Mouse (Mus musculus): ENCODE measurements around the gene 4931409K22Rik. TPM values are rescaled to one million over a fixed set of nuclear protein-coding genes. Genes with fewer than 3 reads are reported as not detected.

The 4931409K22Rik gene
- 0.26 and 0.34 TPM in 2 replicates for polyA plus RNA-seq (2014; fragmentation: Nextera tagmentation; extraction: Ambion mirVana)

GRCm38 (mm10) chr5:24556709-24557108, at the start of gene 4931409K22Rik:
Gene 4931409K22Rik, minus strand, starts transcription at chr5:24556809.
- 71% methylated on average over 2 of the region's 2 CpGs for WGBS
- H3K4me2 ChIP-seq (replicated peaks; ENCODE audit: low read depth, low read length), result no peak within 1 kb of the TSS
- H3K36me3 ChIP-seq (ENCODE audit: control insufficient read depth, insufficient read depth, low read length), result no peaks in the 10 kb centered on the region
- no peak within 1 kb of the TSS for H3K9ac ChIP-seq (ENCODE audit: low read depth, low read length)
- no peak for ATAC-seq (ENCODE audit: low FRiP score, low TSS enrichment)
- no peak within 1 kb of the TSS for H3K27ac ChIP-seq (ENCODE audit: low read depth, low read length)
- H3K4me3 ChIP-seq (ENCODE audit: low read length), result no peak within 1 kb of the TSS
- H3K4me1 ChIP-seq (ENCODE audit: control insufficient read depth, insufficient read depth, low read length), result peaks cover 2% of the 10 kb centered on the region; the same call in 1 of the 2 replicates
- no peaks in the 10 kb centered on the region; the same call in 1 of the 2 replicates for H3K27me3 ChIP-seq (ENCODE audit: control insufficient read depth, insufficient read depth, low read length)
- H3K9me3 ChIP-seq (ENCODE audit: control insufficient read depth, low read length), result no peaks in the 10 kb centered on the region

- peak overlapping the region; percentile 5; the same call in 1 of the 2 replicates for H3K4me3 ChIP-seq (ENCODE audit: low read length)
Measured at GRCm38 (mm10) chr5:24605980-24606665, 49.5 kb upstream of the 4931409K22Rik start.

GRCm38 (mm10) chr5:24605321-24605979, 48.8 kb upstream of the 4931409K22Rik start:
- H3K27me3 ChIP-seq (ENCODE audit: control insufficient read depth, insufficient read depth, low read length), result no peaks in the 10 kb centered on the region
- no peaks in the 10 kb centered on the region for H3K36me3 ChIP-seq (ENCODE audit: control insufficient read depth, insufficient read depth, low read length)
- peak overlapping the region; percentile 62 for H3K4me3 ChIP-seq (ENCODE audit: low read length)
- WGBS, result 10% methylated on average over 6 of the region's 6 CpGs
- peak overlapping the region; percentile 55 for H3K4me2 ChIP-seq (replicated peaks; ENCODE audit: low read depth, low read length)
- H3K9ac ChIP-seq (ENCODE audit: low read depth, low read length), result peak overlapping the region; percentile 91
- H3K9me3 ChIP-seq (ENCODE audit: control insufficient read depth, low read length), result no peaks in the 10 kb centered on the region
- no peak for ATAC-seq (ENCODE audit: low FRiP score, low TSS enrichment)
- peaks cover 37% of the 10 kb centered on the region for H3K4me1 ChIP-seq (ENCODE audit: control insufficient read depth, insufficient read depth, low read length)
- H3K27ac ChIP-seq (ENCODE audit: low read depth, low read length), result peak overlapping the region; percentile 99

More at GRCm38 (mm10) chr5:24605980-24606665, 49.5 kb upstream of the 4931409K22Rik start:
- ATAC-seq (ENCODE audit: low FRiP score, low TSS enrichment), result no peak
- WGBS, result 25% methylated on average over 14 of the region's 14 CpGs
- Histone ChIP-seq H3K9me3 (ENCODE audit: control insufficient read depth, low read length) (no peaks in the 10 kb centered on the region), H3K9ac (ENCODE audit: low read depth, low read length) (peak overlapping the region; percentile 91; the same call in 1 of the 2 replicates), H3K4me1 (ENCODE audit: control insufficient read depth, insufficient read depth, low read length) (peaks cover 33% of the 10 kb centered on the region), H3K27me3 (ENCODE audit: control insufficient read depth, insufficient read depth, low read length) (no peaks in the 10 kb centered on the region), H3K4me2 (replicated peaks; ENCODE audit: low read depth, low read length) (peak overlapping the region; percentile 55), H3K36me3 (ENCODE audit: control insufficient read depth, insufficient read depth, low read length) (no peaks in the 10 kb centered on the region), H3K27ac (ENCODE audit: low read depth, low read length) (peak overlapping the region; percentile 21; the same call in 1 of the 2 replicates)

- peak overlapping the region; percentile 91 for H3K9ac ChIP-seq (ENCODE audit: low read depth, low read length)
- H3K27ac ChIP-seq (ENCODE audit: low read depth, low read length), result peak overlapping the region; percentile 99
- peak overlapping the region; percentile 62 for H3K4me3 ChIP-seq (ENCODE audit: low read length)
- H3K9me3 ChIP-seq (ENCODE audit: control insufficient read depth, low read length), result no peaks in the 10 kb centered on the region
- no peaks in the 10 kb centered on the region for H3K36me3 ChIP-seq (ENCODE audit: control insufficient read depth, insufficient read depth, low read length)
- peak overlapping the region; percentile 55 for H3K4me2 ChIP-seq (replicated peaks; ENCODE audit: low read depth, low read length)
- WGBS, result under 1% methylated on average over 43 of the region's 46 CpGs
- H3K4me1 ChIP-seq (ENCODE audit: control insufficient read depth, insufficient read depth, low read length), result peaks cover 37% of the 10 kb centered on the region
- ATAC-seq (ENCODE audit: low FRiP score, low TSS enrichment), result peak; percentile 75
- no peaks in the 10 kb centered on the region for H3K27me3 ChIP-seq (ENCODE audit: control insufficient read depth, insufficient read depth, low read length)
Measured at GRCm38 (mm10) chr5:24604656-24605100, 48.1 kb upstream of the 4931409K22Rik start.

- no peak for ATAC-seq (ENCODE audit: low FRiP score, low TSS enrichment)
- H3K27me3 ChIP-seq (ENCODE audit: control insufficient read depth, insufficient read depth, low read length), result no peaks in the 10 kb centered on the region
- H3K9ac ChIP-seq (ENCODE audit: low read depth, low read length), result peak overlapping the region; percentile 91
- peak overlapping the region; percentile 99 for H3K27ac ChIP-seq (ENCODE audit: low read depth, low read length)
- no peaks in the 10 kb centered on the region for H3K36me3 ChIP-seq (ENCODE audit: control insufficient read depth, insufficient read depth, low read length)
- H3K4me1 ChIP-seq (ENCODE audit: control insufficient read depth, insufficient read depth, low read length), result peaks cover 40% of the 10 kb centered on the region
- H3K4me2 ChIP-seq (replicated peaks; ENCODE audit: low read depth, low read length), result peak overlapping the region; percentile 55
- WGBS, result 17% methylated on average over 12 of the region's 12 CpGs
- H3K9me3 ChIP-seq (ENCODE audit: control insufficient read depth, low read length), result no peaks in the 10 kb centered on the region
- H3K4me3 ChIP-seq (ENCODE audit: low read length), result peak overlapping the region; percentile 62
Measured at GRCm38 (mm10) chr5:24604080-24604655, 47.6 kb upstream of the 4931409K22Rik start.

GRCm38 (mm10) chr5:24603431-24604010, 46.9 kb upstream of the 4931409K22Rik start:
- Histone ChIP-seq H3K9ac (ENCODE audit: low read depth, low read length) (peak overlapping the region; percentile 91; the same call in 1 of the 2 replicates), H3K4me3 (ENCODE audit: low read length) (no peak overlapping the region), H3K27me3 (ENCODE audit: control insufficient read depth, insufficient read depth, low read length) (no peaks in the 10 kb centered on the region), H3K36me3 (ENCODE audit: control insufficient read depth, insufficient read depth, low read length) (no peaks in the 10 kb centered on the region), H3K9me3 (ENCODE audit: control insufficient read depth, low read length) (no peaks in the 10 kb centered on the region), H3K4me1 (ENCODE audit: control insufficient read depth, insufficient read depth, low read length) (peaks cover 47% of the 10 kb centered on the region), H3K4me2 (replicated peaks; ENCODE audit: low read depth, low read length) (peak overlapping the region; percentile 86), H3K27ac (ENCODE audit: low read depth, low read length) (peak overlapping the region; percentile 99)
- ATAC-seq (ENCODE audit: low FRiP score, low TSS enrichment), result no peak
- WGBS, result 54% methylated on average over 8 of the region's 8 CpGs

- Histone ChIP-seq H3K36me3 (ENCODE audit: control insufficient read depth, insufficient read depth, low read length) (no peaks in the 10 kb centered on the region), H3K9ac (ENCODE audit: low read depth, low read length) (peak overlapping the region; percentile 90), H3K9me3 (ENCODE audit: control insufficient read depth, low read length) (no peaks in the 10 kb centered on the region), H3K4me3 (ENCODE audit: low read length) (peak overlapping the region; percentile 73), H3K27me3 (ENCODE audit: control insufficient read depth, insufficient read depth, low read length) (no peaks in the 10 kb centered on the region), H3K4me1 (ENCODE audit: control insufficient read depth, insufficient read depth, low read length) (peaks cover 53% of the 10 kb centered on the region), H3K27ac (ENCODE audit: low read depth, low read length) (peak overlapping the region; percentile 99), H3K4me2 (replicated peaks; ENCODE audit: low read depth, low read length) (peak overlapping the region; percentile 86)
- 1% methylated on average over 16 of the region's 16 CpGs for WGBS
- peak; percentile 58 for ATAC-seq (ENCODE audit: low FRiP score, low TSS enrichment)
Measured at GRCm38 (mm10) chr5:24602751-24603343, 46.2 kb upstream of the 4931409K22Rik start.

GRCm38 (mm10) chr5:24601911-24602750, 45.5 kb upstream of the 4931409K22Rik start:
- peak; percentile 21; the same call in 1 of the 2 replicates for ATAC-seq (ENCODE audit: low FRiP score, low TSS enrichment)
- Histone ChIP-seq H3K36me3 (ENCODE audit: control insufficient read depth, insufficient read depth, low read length) (no peaks in the 10 kb centered on the region), H3K4me3 (ENCODE audit: low read length) (peak overlapping the region; percentile 73), H3K27me3 (ENCODE audit: control insufficient read depth, insufficient read depth, low read length) (no peaks in the 10 kb centered on the region), H3K4me1 (ENCODE audit: control insufficient read depth, insufficient read depth, low read length) (peaks cover 56% of the 10 kb centered on the region), H3K9me3 (ENCODE audit: control insufficient read depth, low read length) (no peaks in the 10 kb centered on the region), H3K27ac (ENCODE audit: low read depth, low read length) (peak overlapping the region; percentile 99), H3K4me2 (replicated peaks; ENCODE audit: low read depth, low read length) (peak overlapping the region; percentile 86), H3K9ac (ENCODE audit: low read depth, low read length) (peak overlapping the region; percentile 90)
- under 1% methylated on average over 73 of the region's 73 CpGs for WGBS
